Comparison of ENCODE assay signal across 22 mouse cellular contexts in the genomic region with DNA sequence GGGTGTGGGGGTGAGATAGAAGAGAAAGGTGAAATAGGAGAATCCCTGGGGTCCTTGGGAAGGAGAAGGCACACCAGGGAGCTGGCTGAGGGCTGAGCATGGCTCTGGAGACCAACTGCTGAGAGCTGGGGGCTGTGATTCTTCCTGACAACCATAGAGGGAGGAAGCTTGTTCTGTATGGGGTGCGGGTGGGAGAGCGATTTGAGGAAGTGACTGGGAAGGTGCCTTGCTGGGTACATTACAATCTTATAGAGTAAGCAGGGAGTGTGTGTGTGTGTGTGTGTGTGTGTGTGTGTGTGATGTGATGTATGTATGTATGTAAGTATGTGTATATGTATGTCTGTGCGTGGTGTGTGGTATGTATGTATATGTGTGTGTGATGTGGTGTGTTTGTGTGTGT. TPM values are rescaled to one million over a fixed set of nuclear protein-coding genes. Genes with fewer than 3 reads are reported as not detected.
A peak's percentile ranks its signal among the peaks of the same experiment; 100 is the strongest.
DNase-seq lines count a peak whose midpoint lies in the region; ATAC-seq and TF ChIP-seq lines count a peak whose summit lies in the region.
"Had no signal": no experiment of that assay in that cellular context is flagged by ENCODE, and none has a peak within 500 bp of the region (broad histone marks: within the 10 kb centered on the region; RNA-seq: fewer than 3 reads in every experiment).

No protein-coding gene starts in this region.

- no peak overlapping the region for H3K4me2 ChIP-seq in forebrain, embryonic 15.5 days (replicated peaks)
- H3K4me2 ChIP-seq in forebrain, embryonic 13.5 days, result no peak overlapping the region
- no peak overlapping the region for H3K4me2 ChIP-seq in liver, postnatal 0 days (ENCODE audit: low read depth, low read length)
- no peak overlapping the region for H3K4me2 ChIP-seq in lung, postnatal 0 days (replicated peaks; ENCODE audit: low read depth, low read length)
- H3K4me2 ChIP-seq: embryonic facial prominence, embryonic 15.5 days; hindbrain, embryonic 15.5 days; limb, embryonic 15.5 days; neural tube, embryonic 12.5 days had no signal

- no peak overlapping the region for H3K9ac ChIP-seq in forebrain, embryonic 15.5 days (replicated peaks)
- H3K9ac ChIP-seq in forebrain, embryonic 13.5 days, result no peak overlapping the region
- no peak overlapping the region for H3K9ac ChIP-seq in liver, adult 2 months (ENCODE audit: low read depth, low read length)
- no peak overlapping the region for H3K9ac ChIP-seq in liver, postnatal 0 days (replicated peaks)
- no peak overlapping the region for H3K9ac ChIP-seq in lung, postnatal 0 days (replicated peaks; ENCODE audit: low read depth)
- H3K9ac ChIP-seq: embryonic facial prominence, embryonic 15.5 days; hindbrain, embryonic 15.5 days; limb, embryonic 15.5 days; neural tube, embryonic 12.5 days had no signal

- H3K9me3 ChIP-seq in forebrain, embryonic 15.5 days, result no peaks in the 10 kb centered on the region
- no peaks in the 10 kb centered on the region for H3K9me3 ChIP-seq in forebrain, embryonic 13.5 days (replicated peaks)
- H3K9me3 ChIP-seq in liver, postnatal 0 days (ENCODE audit: low read length), result no peaks in the 10 kb centered on the region
- no peaks in the 10 kb centered on the region for H3K9me3 ChIP-seq in lung, postnatal 0 days (ENCODE audit: low read length)
- H3K9me3 ChIP-seq: embryonic facial prominence, embryonic 15.5 days; hindbrain, embryonic 15.5 days; limb, embryonic 15.5 days; midbrain, embryonic 10.5 days; neural tube, embryonic 12.5 days had no signal

- DNase-seq in liver, adult 2 months (ENCODE audit: extremely low read depth, low read depth, low spot score), result no peak
- no peak for DNase-seq in liver, postnatal 0 days
- DNase-seq in B cell, adult 2 months, result peak; percentile 51 to 58
- no peak for DNase-seq in left cerebral cortex, postnatal 4 days
- DNase-seq in lung, postnatal 0 days (ENCODE audit: low spot score), result no peak
- DNase-seq: cerebellum, adult 8-10 months; gastrocnemius, postnatal 14 days; heart, adult 2 months; heart, postnatal 10 days; kidney, postnatal 36 days; lung, postnatal 36 days; right cerebral cortex, adult 18-20 months; thymus, adult 2 months had no signal

- no peak for TF ChIP-seq EP300 in liver, postnatal 0 days (IDR thresholded peaks at IDR 0.05; ENCODE audit: low read depth)
- TF ChIP-seq EP300 in lung, postnatal 0 days (IDR thresholded peaks at IDR 0.05), result no peak

- H3K27me3 ChIP-seq in forebrain, embryonic 15.5 days, result no peaks in the 10 kb centered on the region
- no peaks in the 10 kb centered on the region for H3K27me3 ChIP-seq in forebrain, embryonic 13.5 days
- peaks cover 2% of the 10 kb centered on the region; the same call in 1 of the 2 replicates for H3K27me3 ChIP-seq in liver, adult 2 months (ENCODE audit: control insufficient read depth, insufficient read depth, low read length)
- no peaks in the 10 kb centered on the region for H3K27me3 ChIP-seq in liver, postnatal 0 days (ENCODE audit: insufficient read depth, low read length)
- H3K27me3 ChIP-seq in lung, postnatal 0 days (replicated peaks; ENCODE audit: insufficient read depth, low read length), result no peaks in the 10 kb centered on the region
- H3K27me3 ChIP-seq: embryonic facial prominence, embryonic 15.5 days; hindbrain, embryonic 15.5 days; limb, embryonic 15.5 days; neural tube, embryonic 12.5 days had no signal

- no peaks in the 10 kb centered on the region for H3K36me3 ChIP-seq in forebrain, embryonic 15.5 days
- no peaks in the 10 kb centered on the region for H3K36me3 ChIP-seq in forebrain, embryonic 13.5 days (ENCODE audit: poor library complexity, severe bottlenecking)
- H3K36me3 ChIP-seq in liver, adult 2 months (ENCODE audit: control insufficient read depth, insufficient read depth, low read length), result no peaks in the 10 kb centered on the region
- H3K36me3 ChIP-seq in liver, postnatal 0 days (replicated peaks; ENCODE audit: insufficient read depth, low read length), result no peaks in the 10 kb centered on the region
- no peaks in the 10 kb centered on the region for H3K36me3 ChIP-seq in lung, postnatal 0 days (ENCODE audit: insufficient read depth, low read length)
- H3K36me3 ChIP-seq: embryonic facial prominence, embryonic 15.5 days; hindbrain, embryonic 15.5 days; limb, embryonic 15.5 days; midbrain, embryonic 10.5 days; neural tube, embryonic 12.5 days had no signal

- no peak for ATAC-seq in forebrain, embryonic 15.5 days (replicated peaks)
- no peak for ATAC-seq in forebrain, embryonic 13.5 days
- no peak for ATAC-seq in liver, postnatal 0 days
- peak; percentile 86 for ATAC-seq in megakaryocyte progenitor cell, adult 5-6 weeks (replicated peaks; ENCODE audit: poor library complexity)
- ATAC-seq in lung, postnatal 0 days, result no peak
- ATAC-seq: intestine, embryonic 16.5 days had no signal

- H3K4me3 ChIP-seq in forebrain, embryonic 15.5 days, result no peak overlapping the region
- H3K4me3 ChIP-seq in forebrain, embryonic 13.5 days, result no peak overlapping the region
- H3K4me3 ChIP-seq in liver, adult 2 months (ENCODE audit: insufficient read depth, low read depth, low read length), result no peak overlapping the region
- H3K4me3 ChIP-seq in liver, postnatal 0 days (ENCODE audit: low read depth, low read length), result no peak overlapping the region
- no peak overlapping the region for H3K4me3 ChIP-seq in lung, postnatal 0 days (ENCODE audit: low read depth, low read length)
- H3K4me3 ChIP-seq: embryonic facial prominence, embryonic 15.5 days; heart, adult 2 months; hindbrain, embryonic 15.5 days; limb, embryonic 15.5 days; midbrain, embryonic 10.5 days; neural tube, embryonic 12.5 days had no signal

- TF ChIP-seq CTCF in liver, adult 2 months (IDR thresholded peaks at IDR 0.05; ENCODE audit: low read depth, low read length), result no peak
- no peak for TF ChIP-seq CTCF in liver, postnatal 0 days (IDR thresholded peaks at IDR 0.05; ENCODE audit: low read depth)
- no peak for TF ChIP-seq CTCF in lung, postnatal 0 days (IDR thresholded peaks at IDR 0.05)

- 89% methylated on average over 3 of the region's 3 CpGs for WGBS in forebrain, embryonic 15.5 days
- 88% methylated on average over 3 of the region's 3 CpGs for WGBS in forebrain, embryonic 13.5 days
- 75% methylated on average over 3 of the region's 3 CpGs for WGBS in liver, adult 2 months
- WGBS in liver, postnatal 0 days (ENCODE audit: insufficient replicate concordance), result 48% methylated on average over 3 of the region's 3 CpGs
- WGBS in lung, postnatal 0 days, result 86% methylated on average over 3 of the region's 3 CpGs

- H3K4me1 ChIP-seq in forebrain, embryonic 15.5 days, result peaks cover 3% of the 10 kb centered on the region
- peaks cover 2% of the 10 kb centered on the region; the same call in 1 of the 2 replicates for H3K4me1 ChIP-seq in forebrain, embryonic 13.5 days
- H3K4me1 ChIP-seq in liver, adult 2 months (ENCODE audit: control insufficient read depth, insufficient read depth, low read length), result no peaks in the 10 kb centered on the region
- no peaks in the 10 kb centered on the region; the same call in 1 of the 2 replicates for H3K4me1 ChIP-seq in liver, postnatal 0 days (ENCODE audit: insufficient read depth)
- no peaks in the 10 kb centered on the region for H3K4me1 ChIP-seq in lung, postnatal 0 days (ENCODE audit: insufficient read depth, low read depth, low read length)
- H3K4me1 ChIP-seq: embryonic facial prominence, embryonic 15.5 days; limb, embryonic 15.5 days had no signal

- H3K79me2 ChIP-seq in liver, adult 2 months (ENCODE audit: control insufficient read depth, insufficient read depth, low read length), result no peaks in the 10 kb centered on the region; the same call in 1 of the 2 replicates

- TF ChIP-seq POLR2A in liver, adult 2 months (IDR thresholded peaks at IDR 0.05; ENCODE audit: extremely low read depth, insufficient read depth, low read length), result no peak

- intact Hi-C loops in left cerebral cortex, postnatal 4 days (cut with DNase I), result no loop called here

- H3K27ac ChIP-seq in forebrain, embryonic 15.5 days (replicated peaks), result 0 out of 2 replicates have a peak overlapping the region, but pooled peaks have one; percentile 2
- H3K27ac ChIP-seq in forebrain, embryonic 13.5 days, result no peak overlapping the region
- peak overlapping the region; percentile 34 for H3K27ac ChIP-seq in liver, adult 2 months (replicated peaks; ENCODE audit: insufficient read depth, low read depth, low read length)
- no peak overlapping the region for H3K27ac ChIP-seq in liver, postnatal 0 days (ENCODE audit: low read depth)
- no peak overlapping the region for H3K27ac ChIP-seq in lung, postnatal 0 days (ENCODE audit: low read length)
- H3K27ac ChIP-seq: embryonic facial prominence, embryonic 15.5 days; heart, adult 2 months; hindbrain, embryonic 15.5 days; limb, embryonic 15.5 days; midbrain, embryonic 10.5 days; neural tube, embryonic 12.5 days had no signal

RNA-seq across cellular contexts. Expression of a gene that starts 58.9 kb away (rescaled TPM):
- 42.9 and 48.6 TPM in 2 replicates for polyA plus RNA-seq in forebrain, embryonic 15.5 days (2015; fragmentation: Nextera tagmentation; extraction: Ambion mirVana)
- polyA plus RNA-seq in forebrain, embryonic 13.5 days (2015; fragmentation: Nextera tagmentation; extraction: Ambion mirVana), result 22.7 and 27.4 TPM in 2 replicates
- total RNA-seq in liver, adult 2 months (2014; rRNA removed), result 3.7 and 5.6 TPM in 2 replicates
- 1.5 and 2.5 TPM in 2 replicates for polyA plus RNA-seq in liver, adult 2 months (2012; rRNA removed)
- 8.1 TPM in 2 replicates for polyA plus RNA-seq in liver, postnatal 0 days (2015; fragmentation: Nextera tagmentation; extraction: Ambion mirVana)
- 34.1 and 39.9 TPM in 2 replicates for total RNA-seq in megakaryocyte progenitor cell, adult 5-6 weeks (2015)
- 24.8 and 32.6 TPM in 2 replicates for total RNA-seq in megakaryocyte progenitor cell, adult 5-6 weeks (2017)
- 100 to 1,000 TPM; 365 to 390 TPM for total RNA-seq in left cerebral cortex, postnatal 4 days (2021)
- 2.2 and 2.3 TPM in 2 replicates for polyA plus RNA-seq in lung, postnatal 0 days (2015; fragmentation: Nextera tagmentation; extraction: Ambion mirVana)

Comparison
In these comparisons a context has a peak if more than half of its experiments do, and no peak if none do; other contexts are left out.
1. H3K27ac ChIP-seq: peak in forebrain, embryonic 15.5 days (single experiment) and liver, adult 2 months (single experiment); none in forebrain, embryonic 13.5 days (single experiment), liver, postnatal 0 days (single experiment) and lung, postnatal 0 days (single experiment).
2. DNase-seq: peak in B cell, adult 2 months (2 of 2); none in liver, adult 2 months (single experiment), liver, postnatal 0 days (single experiment), left cerebral cortex, postnatal 4 days (single experiment) and lung, postnatal 0 days (single experiment).